Mouse (Mus musculus) retina, postnatal 7 days (tissue): Measurements from ENCODE around the gene Tbc1d9.
"Not testable (repeated sequence)": the region's sequence is repeated elsewhere in the genome, so short reads cannot be mapped to it uniquely, and the experiment has no call there.

Experiments used
- DNase-seq: peaks from one replicate; pipeline ENCODE4 v3.0.0-alpha.2; 2012; ENCODE audit warnings: low read depth, low spot score

Tbc1d9 gene

DNA sequence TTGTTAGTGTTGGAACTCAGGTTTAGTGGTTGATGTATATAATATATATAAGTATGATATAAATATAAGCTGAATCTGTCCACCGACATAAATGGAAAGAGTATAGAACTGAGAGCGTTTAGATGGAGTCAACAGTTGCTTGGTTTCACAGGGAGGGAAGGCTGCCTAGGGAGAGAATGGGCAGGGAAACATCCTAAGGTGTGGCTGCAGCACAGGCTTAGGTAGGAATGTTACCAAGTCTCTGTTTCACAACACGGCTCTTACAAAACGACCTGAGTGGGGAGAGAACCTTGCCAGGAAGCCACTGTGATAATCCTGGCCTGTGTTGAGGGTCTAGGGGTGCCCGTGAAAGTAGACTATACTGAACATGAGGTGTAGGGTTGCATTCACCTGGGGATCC lies 62.2 kb downstream of the Tbc1d9 start:
- DNase-seq, result no peak

DNA sequence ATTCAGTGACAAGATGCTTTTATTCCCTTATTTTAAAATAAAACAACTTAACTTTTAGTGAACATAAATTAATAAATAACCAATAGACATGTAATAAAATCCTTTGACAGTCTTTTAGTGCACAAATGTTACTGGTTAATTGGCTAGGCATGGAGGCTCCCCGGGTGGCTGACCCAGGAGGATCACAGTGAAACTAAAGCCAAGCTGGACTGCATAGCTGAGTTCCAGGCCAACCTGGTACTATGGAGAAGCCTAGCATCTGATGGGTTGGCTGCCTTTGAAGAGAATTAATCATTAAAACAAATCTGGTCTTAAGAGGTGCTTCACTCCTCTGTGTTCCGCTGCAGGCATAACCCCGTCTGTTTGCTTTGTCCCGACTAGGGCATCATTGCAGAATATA lies 67.9 kb downstream of the Tbc1d9 start:
- DNase-seq, result no peak

- no peak for DNase-seq
These were observed 74.2 kb downstream of the Tbc1d9 start for GRCm38 (mm10) chr8:83239341-83239740.

DNA sequence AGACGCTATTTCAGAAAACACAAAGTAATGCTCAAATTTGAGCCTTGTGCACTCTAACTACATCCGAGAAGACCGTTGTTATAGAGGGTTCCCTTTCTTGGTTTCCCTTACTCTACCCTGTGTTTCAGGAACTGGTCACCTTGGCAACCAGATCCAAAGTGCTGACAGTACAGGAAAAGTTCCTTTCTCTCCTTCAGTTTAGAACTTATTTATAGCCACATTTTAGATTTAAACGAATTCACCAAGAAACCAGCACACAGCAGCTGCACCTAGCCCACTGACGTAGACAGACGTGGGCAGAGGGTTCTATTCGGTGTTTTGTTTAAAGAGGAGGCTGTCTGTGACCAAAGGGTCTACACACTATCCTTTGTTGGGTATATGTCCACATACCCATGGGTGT lies 79.0 kb downstream of the Tbc1d9 start:
- DNase-seq, result no peak

GRCm38 (mm10) chr8:83250858-83251257 lies 85.7 kb downstream of the Tbc1d9 start:
- DNase-seq, result no peak

DNA sequence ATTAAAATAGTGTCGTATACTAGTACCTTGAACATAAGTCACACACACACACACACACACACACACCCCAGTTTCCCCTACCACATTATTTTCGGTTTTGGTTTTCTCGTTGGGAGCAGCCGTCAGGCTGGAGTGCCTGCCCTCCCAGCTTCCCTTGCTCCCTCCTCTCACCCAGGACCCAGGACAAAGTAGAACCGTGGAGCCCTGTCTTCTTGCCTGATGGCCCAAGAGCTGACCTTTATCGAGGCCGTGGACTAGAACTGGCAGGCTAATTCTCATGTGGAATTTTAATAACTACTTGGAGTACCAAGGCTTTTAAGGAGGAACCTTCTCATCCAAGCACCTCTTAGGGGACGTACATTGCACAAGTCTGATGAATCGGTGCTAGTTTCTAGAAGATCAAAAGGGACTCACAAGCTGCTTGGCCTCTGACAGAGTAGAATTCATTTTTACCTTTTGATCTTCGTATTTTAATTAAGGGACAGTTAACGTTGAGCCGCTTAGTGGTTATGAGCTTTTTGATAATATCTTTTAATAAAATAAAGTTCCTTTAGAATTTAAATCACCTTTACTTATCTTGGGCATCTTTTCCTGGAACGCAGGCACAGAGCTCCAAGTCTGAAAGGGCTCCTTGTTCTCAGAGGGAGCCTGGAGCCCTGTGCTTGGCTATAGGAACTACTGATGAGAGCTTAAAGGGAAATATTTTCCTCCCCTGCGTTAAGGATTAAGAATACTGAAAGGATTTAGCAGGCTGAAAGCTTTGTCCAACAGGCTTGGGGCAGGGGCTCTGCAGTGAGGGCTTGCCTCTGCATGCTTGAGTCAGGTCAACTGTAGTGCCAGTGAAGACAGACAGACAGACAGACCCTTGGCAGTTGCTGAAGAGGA lies 86.5 kb downstream of the Tbc1d9 start:
- no peak for DNase-seq

DNA sequence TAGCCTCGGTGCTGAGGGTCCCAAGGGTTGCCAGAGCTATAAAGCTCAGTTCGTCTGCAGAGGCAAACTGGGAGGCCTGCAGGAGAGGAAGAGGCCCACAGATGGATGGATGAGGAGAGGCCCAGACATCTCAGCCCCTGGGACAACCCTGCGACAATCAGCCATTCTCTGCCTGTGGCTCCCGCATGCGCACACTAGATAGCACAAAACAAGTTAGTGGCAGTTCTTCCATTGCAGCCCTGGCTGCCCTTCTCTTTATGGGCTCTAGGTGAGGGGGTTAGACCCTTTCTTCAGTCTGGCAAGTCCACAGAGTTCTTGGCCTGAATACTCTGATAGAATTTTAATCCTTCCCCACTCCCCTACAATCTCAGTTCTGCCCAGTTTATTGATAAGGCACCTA lies 87.6 kb downstream of the Tbc1d9 start:
- no peak for DNase-seq

GRCm38 (mm10) chr8:83257631-83258030 lies 92.5 kb downstream of the Tbc1d9 start:
- DNase-seq, result no peak

- DNase-seq, result peak; percentile 53
These were observed 95.5 kb downstream of the Tbc1d9 start for GRCm38 (mm10) chr8:83260418-83261215.

DNA sequence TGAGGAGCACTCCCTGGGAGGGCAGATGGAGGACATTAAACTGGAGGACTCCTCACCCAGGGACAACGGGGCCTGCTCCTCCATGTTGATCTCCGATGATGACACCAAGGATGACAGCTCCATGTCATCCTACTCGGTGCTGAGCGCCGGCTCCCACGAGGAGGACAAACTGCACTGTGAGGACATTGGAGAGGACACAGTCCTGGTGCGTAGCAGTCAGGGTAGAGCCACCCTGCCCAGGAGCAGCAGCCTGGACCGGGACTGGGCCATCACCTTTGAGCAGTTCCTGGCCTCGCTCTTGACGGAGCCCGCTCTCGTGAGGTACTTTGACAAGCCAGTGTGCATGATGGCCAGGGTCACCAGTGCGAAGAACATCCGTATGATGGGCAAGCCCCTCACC lies 106.0 kb downstream of the Tbc1d9 start:
- no peak for DNase-seq

DNA sequence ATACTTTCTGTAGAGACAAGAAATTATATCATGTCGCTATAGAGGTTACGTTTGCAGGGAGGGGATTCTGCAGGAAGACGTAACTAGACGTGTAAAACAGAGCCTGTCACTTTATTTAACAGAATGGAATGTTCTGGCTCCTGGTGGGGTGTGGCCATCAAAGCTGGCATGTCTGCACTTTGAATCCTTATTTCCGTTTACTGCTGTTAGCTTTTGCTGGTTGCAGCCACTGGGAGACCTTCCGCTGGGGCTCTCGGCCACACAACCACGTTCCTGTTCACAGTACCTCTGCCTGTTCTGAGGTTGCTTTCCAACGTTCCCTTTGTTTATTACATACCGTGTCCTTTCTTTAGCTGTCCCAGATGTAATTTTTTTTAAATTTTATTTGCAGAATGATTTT lies 107.3 kb downstream of the Tbc1d9 start:
- no peak for DNase-seq

DNA sequence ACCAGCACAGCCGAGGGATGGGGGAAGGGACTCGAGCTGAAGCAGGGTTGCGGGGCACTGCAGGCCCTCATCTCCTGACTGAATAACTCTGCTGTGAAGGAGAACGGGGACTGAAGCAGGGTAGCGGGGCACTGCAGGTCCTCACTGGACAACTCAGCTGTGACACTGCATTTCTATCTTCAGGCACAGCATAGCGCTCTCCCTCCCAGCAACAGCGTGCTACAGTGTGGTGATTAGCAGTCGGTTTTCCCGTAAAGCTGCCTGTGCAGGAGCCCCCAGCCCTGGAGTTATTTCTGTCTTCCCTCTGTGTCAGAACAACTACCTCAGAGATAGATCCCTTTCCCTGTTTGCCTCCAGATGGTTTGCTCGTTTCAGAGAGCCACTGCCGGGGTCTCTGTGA lies 109.3 kb downstream of the Tbc1d9 start:
- DNase-seq, result no peak

- no peak for DNase-seq
These were observed 113.3 kb downstream of the Tbc1d9 start for GRCm38 (mm10) chr8:83278431-83278830.

DNA sequence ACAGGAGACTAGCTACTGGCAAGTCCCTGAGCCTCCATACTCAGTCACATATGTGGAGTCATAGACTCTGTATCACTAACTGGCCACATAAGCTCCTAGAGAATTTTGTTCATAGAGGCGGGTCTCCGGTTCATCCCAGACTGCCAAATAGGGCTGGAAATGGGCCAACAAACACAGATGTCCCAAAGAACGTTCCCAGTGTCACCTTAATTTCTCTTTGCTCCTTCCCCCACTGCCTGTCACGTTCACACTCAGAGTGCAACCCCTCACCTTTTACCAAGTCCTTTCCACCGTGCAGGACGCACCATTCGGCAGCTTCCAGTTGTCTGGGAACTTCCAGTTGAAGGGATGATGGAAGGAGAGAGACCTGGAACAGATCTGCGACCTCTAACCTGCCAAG lies 120.2 kb downstream of the Tbc1d9 start:
- no peak for DNase-seq

DNA sequence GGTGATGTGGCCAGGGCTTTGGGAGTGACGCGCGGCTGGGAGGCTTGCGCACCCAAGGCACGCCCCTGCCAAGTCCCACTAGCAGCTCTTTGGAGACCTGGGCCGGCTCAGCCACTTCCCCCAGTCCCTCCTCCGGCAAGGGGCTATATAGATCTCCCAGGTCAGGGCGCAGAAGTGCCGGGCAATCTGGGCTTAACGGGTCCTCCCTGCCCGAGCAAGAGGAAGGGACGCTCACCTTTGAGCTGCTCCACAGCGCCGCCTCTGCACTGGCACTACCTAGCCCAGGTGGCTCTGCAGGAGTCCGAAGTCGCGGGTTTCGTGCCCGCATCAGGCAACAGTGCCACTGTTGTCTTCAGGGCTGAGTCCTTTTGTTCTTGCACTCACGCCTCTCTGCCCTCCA lies 125.0 kb downstream of the Tbc1d9 start, which contains the start of gene Ucp1:
TSS of gene Ucp1 (plus strand) at position 177 of the 400 bp plus-strand sequence.
- DNase-seq, result no peak

DNA sequence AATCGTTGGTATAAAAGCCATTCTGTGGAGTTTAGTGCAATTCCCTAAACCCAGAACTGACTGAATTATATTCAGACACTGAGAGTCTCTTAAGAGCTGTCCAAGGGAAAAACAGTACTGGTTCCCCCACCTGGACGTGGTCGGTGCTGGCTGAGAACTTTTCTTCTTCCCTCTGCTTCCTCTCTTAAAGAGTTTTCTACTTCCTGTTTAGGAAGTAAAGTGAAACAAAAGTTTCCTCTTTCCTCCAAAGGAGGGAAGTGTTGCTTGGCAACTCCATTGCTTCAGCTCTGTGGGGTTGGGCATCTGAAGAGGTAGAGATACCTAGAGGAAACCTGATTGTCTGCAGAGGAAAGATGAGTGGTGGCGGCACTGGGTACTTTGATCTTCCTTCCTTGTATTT lies 132.2 kb downstream of the Tbc1d9 start:
- no peak for DNase-seq

GRCm38 (mm10) chr8:83300135-83300534 lies 135.0 kb downstream of the Tbc1d9 start:
- DNase-seq, result no peak

- DNase-seq, result no peak
These were observed 139.8 kb downstream of the Tbc1d9 start for GRCm38 (mm10) chr8:83304946-83305345.

- DNase-seq, result no peak
These were observed 144.7 kb downstream of the Tbc1d9 start for GRCm38 (mm10) chr8:83309836-83310235.

GRCm38 (mm10) chr8:83315084-83315483 lies 149.9 kb downstream of the Tbc1d9 start:
- DNase-seq, result not testable (repeated sequence)

- DNase-seq, result no peak
These were observed 150.5 kb downstream of the Tbc1d9 start for GRCm38 (mm10) chr8:83315691-83316090.

DNA sequence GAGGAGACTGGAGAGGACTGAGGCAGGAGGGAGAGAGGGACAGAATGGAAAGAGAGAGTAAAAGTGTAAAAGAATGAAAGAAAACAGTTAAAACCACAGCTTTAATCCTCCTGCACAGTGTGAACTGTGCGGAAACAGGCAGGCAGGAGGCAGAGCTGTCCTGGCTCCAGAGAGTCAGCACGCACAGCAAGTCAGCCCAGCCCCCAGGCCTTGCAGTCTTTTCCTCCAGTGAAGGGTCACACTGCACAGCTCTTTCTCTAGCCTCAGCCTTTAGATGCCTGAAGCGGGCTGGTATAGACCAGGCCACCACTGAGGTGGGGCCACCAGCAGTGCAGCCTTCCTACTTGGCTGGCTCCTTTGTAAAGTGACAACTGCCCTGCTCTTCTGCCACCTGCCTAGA lies 155.4 kb downstream of the Tbc1d9 start:
- DNase-seq, result no peak

DNA sequence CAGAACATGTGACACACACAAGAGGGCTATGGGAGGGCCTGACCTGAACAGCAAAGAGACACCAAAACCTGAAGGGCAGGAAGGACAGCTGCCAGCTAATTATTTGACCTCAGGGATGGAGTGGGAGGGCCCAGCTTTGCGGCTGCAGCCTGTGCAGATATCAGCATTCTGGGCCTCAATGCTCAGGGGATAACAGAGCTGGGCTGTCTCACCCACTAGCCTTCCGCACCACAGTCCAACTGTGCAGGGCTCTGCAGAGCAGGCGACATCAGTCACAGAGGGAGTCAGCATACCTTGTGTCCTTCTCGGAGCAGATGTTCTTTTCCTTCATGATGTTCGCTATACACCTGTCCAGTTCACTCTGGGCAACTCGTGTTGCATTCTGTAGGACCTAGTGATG lies 157.2 kb downstream of the Tbc1d9 start:
- DNase-seq, result no peak
